Mouse (Mus musculus): ENCODE results near the gene Olfr1307. TPM values are rescaled to one million over a fixed set of nuclear protein-coding genes. Genes with fewer than 3 reads are reported as not detected.

The Olfr1307 gene
- polyA plus RNA-seq (2014; fragmentation: Illumina TruSeq; extraction: RNeasy Lipid Tissue Mini Kit (QIAGEN cat#74804); ENCODE audit: low read depth, low replicate concordance) = not detected

DNA sequence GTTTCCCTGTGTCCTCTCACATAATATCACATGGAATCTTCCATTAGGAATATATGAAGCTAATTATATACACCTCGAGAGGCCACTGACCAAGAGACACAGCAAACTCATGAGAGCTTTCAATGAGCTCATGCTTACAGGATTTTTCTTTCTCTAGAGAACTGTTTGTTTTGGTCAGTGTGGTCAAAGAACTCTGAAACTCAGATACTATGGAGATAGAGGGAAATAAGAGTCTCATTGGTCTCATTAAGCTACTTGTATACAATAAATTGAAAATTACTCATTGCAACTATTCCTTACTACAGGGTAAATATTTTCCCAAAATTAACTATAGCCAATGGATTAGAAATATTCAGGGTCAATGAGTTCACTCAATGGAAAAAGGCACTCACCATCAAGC, at the start of gene Olfr1307:
Olfr1307 (minus strand) TSS at position 101 of the 400 bp plus-strand sequence.

DNA sequence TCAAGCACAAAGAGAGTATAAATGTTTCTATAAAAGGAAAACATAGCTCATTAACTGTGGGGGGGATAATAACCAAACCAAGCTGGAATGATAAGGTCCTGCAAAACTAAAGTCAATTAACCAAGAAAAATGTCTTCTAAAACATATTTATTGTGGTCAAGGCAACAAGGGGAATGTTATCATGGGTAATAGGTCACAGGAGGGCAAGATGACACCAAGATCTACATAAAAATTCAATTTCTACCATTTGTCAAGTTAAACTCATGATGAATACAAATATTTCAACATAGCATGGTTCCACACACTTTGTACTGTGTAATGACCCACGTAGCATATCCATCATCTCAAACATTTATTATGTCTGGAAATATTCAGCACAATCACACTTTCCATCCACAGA, 40.9 kb upstream of the Olfr1307 start, which contains the start of gene Olfr1309:
Olfr1309 (minus strand) TSS at position 101 of the 400 bp plus-strand sequence.

GRCm38 (mm10) chr2:111964844-111965243, 15.6 kb upstream of the Olfr1307 start, which contains the start of gene Olfr1308:
Olfr1308 (minus strand) TSS chr2:111964944.

GRCm38 (mm10) chr2:111916171-111916570, 33.1 kb downstream of the Olfr1307 start, which contains the start of gene Olfr1306:
Olfr1306 (minus strand) TSS chr2:111916271.

Other genes starting within 250 kb of the Olfr1307 start
- not detected for gene Olfr1301, start 198.4 kb downstream of the Olfr1307 start, polyA plus RNA-seq (2014; fragmentation: Illumina TruSeq; extraction: RNeasy Lipid Tissue Mini Kit (QIAGEN cat#74804); ENCODE audit: low read depth, low replicate concordance)
- not detected for gene Olfr1302, start 172.0 kb downstream of the Olfr1307 start, polyA plus RNA-seq (2014; fragmentation: Illumina TruSeq; extraction: RNeasy Lipid Tissue Mini Kit (QIAGEN cat#74804); ENCODE audit: low read depth, low replicate concordance)
- gene Olfr1303, start 129.1 kb downstream of the Olfr1307 start, polyA plus RNA-seq (2014; fragmentation: Illumina TruSeq; extraction: RNeasy Lipid Tissue Mini Kit (QIAGEN cat#74804); ENCODE audit: low read depth, low replicate concordance) = not detected
- gene Olfr1305, start 72.3 kb downstream of the Olfr1307 start, polyA plus RNA-seq (2014; fragmentation: Illumina TruSeq; extraction: RNeasy Lipid Tissue Mini Kit (QIAGEN cat#74804); ENCODE audit: low read depth, low replicate concordance) = not detected
- not detected for gene Olfr1306, start 33.2 kb downstream of the Olfr1307 start, polyA plus RNA-seq (2014; fragmentation: Illumina TruSeq; extraction: RNeasy Lipid Tissue Mini Kit (QIAGEN cat#74804); ENCODE audit: low read depth, low replicate concordance)
- gene Olfr1308, start 15.5 kb upstream of the Olfr1307 start, polyA plus RNA-seq (2014; fragmentation: Illumina TruSeq; extraction: RNeasy Lipid Tissue Mini Kit (QIAGEN cat#74804); ENCODE audit: low read depth, low replicate concordance) = not detected
- not detected for gene Olfr1309, start 40.8 kb upstream of the Olfr1307 start, polyA plus RNA-seq (2014; fragmentation: Illumina TruSeq; extraction: RNeasy Lipid Tissue Mini Kit (QIAGEN cat#74804); ENCODE audit: low read depth, low replicate concordance)
- gene Olfr1310, start 63.3 kb upstream of the Olfr1307 start, polyA plus RNA-seq (2014; fragmentation: Illumina TruSeq; extraction: RNeasy Lipid Tissue Mini Kit (QIAGEN cat#74804); ENCODE audit: low read depth, low replicate concordance) = not detected
- not detected for gene Olfr1311, start 75.0 kb upstream of the Olfr1307 start, polyA plus RNA-seq (2014; fragmentation: Illumina TruSeq; extraction: RNeasy Lipid Tissue Mini Kit (QIAGEN cat#74804); ENCODE audit: low read depth, low replicate concordance)
- not detected for gene Olfr1312, start 100.8 kb upstream of the Olfr1307 start, polyA plus RNA-seq (2014; fragmentation: Illumina TruSeq; extraction: RNeasy Lipid Tissue Mini Kit (QIAGEN cat#74804); ENCODE audit: low read depth, low replicate concordance)
- not detected for gene Olfr1313, start 128.4 kb upstream of the Olfr1307 start, polyA plus RNA-seq (2014; fragmentation: Illumina TruSeq; extraction: RNeasy Lipid Tissue Mini Kit (QIAGEN cat#74804); ENCODE audit: low read depth, low replicate concordance)
- not detected for gene Olfr1314, start 147.3 kb upstream of the Olfr1307 start, polyA plus RNA-seq (2014; fragmentation: Illumina TruSeq; extraction: RNeasy Lipid Tissue Mini Kit (QIAGEN cat#74804); ENCODE audit: low read depth, low replicate concordance)
- not detected for gene Olfr1315-ps1, start 166.0 kb upstream of the Olfr1307 start, polyA plus RNA-seq (2014; fragmentation: Illumina TruSeq; extraction: RNeasy Lipid Tissue Mini Kit (QIAGEN cat#74804); ENCODE audit: low read depth, low replicate concordance)
- gene Olfr1316, start 185.5 kb upstream of the Olfr1307 start, polyA plus RNA-seq (2014; fragmentation: Illumina TruSeq; extraction: RNeasy Lipid Tissue Mini Kit (QIAGEN cat#74804); ENCODE audit: low read depth, low replicate concordance) = not detected
- not detected for gene Olfr1317, start 190.9 kb upstream of the Olfr1307 start, polyA plus RNA-seq (2014; fragmentation: Illumina TruSeq; extraction: RNeasy Lipid Tissue Mini Kit (QIAGEN cat#74804); ENCODE audit: low read depth, low replicate concordance)
- not detected for gene Olfr1318, start 204.8 kb upstream of the Olfr1307 start, polyA plus RNA-seq (2014; fragmentation: Illumina TruSeq; extraction: RNeasy Lipid Tissue Mini Kit (QIAGEN cat#74804); ENCODE audit: low read depth, low replicate concordance)

Data from heart, adult 10 weeks (tissue).